In the genomic region with DNA sequence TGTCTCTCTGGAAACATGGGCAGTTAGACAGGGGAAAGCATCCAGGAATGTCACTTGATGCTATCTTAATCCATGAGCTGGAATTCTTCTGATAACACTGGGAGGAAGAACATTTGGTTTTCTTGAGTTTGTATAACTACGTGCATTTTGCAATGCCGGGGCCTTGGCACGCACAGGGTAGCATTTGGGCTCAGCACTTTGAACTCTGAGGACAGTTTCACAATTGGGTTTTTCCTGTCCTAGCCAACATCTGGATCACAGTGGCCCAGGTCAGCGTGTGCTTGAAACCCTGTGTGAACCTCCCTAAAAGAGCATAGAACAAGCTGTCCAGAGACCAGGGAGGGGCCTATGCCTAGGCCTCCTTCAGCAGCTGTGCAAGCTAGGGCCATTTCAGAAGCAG, we compare ENCODE assay signal across 9 mouse cellular contexts.
DNase-seq lines count a peak whose midpoint lies in the region; ATAC-seq lines count a peak whose summit lies in the region.
"Had no signal": no experiment of that assay in that cellular context is flagged by ENCODE, and none has a peak within 500 bp of the region (broad histone marks: within the 10 kb centered on the region; RNA-seq: fewer than 3 reads in every experiment).

No protein-coding gene starts in this region.

- no peaks in the 10 kb centered on the region for H3K27me3 ChIP-seq in midbrain, embryonic 11.5 days (ENCODE audit: control insufficient read depth, insufficient read depth, low read length)
- H3K27me3 ChIP-seq: stomach, embryonic 15.5 days had no signal

- no peaks in the 10 kb centered on the region for H3K4me1 ChIP-seq in midbrain, embryonic 11.5 days (ENCODE audit: control insufficient read depth, insufficient read depth, low read length)
- H3K4me1 ChIP-seq: stomach, embryonic 15.5 days had no signal

- no peak overlapping the region for H3K9ac ChIP-seq in midbrain, embryonic 11.5 days (ENCODE audit: low read length)
- H3K9ac ChIP-seq: stomach, embryonic 15.5 days had no signal

- H3K9me3 ChIP-seq in midbrain, embryonic 11.5 days (ENCODE audit: control insufficient read depth, low read length), result no peaks in the 10 kb centered on the region
- H3K9me3 ChIP-seq: stomach, embryonic 15.5 days had no signal

- no peak overlapping the region for H3K4me2 ChIP-seq in midbrain, embryonic 11.5 days
- H3K4me2 ChIP-seq: stomach, embryonic 15.5 days had no signal

- H3K36me3 ChIP-seq in midbrain, embryonic 11.5 days (ENCODE audit: control insufficient read depth, insufficient read depth, low read length), result no peaks in the 10 kb centered on the region
- H3K36me3 ChIP-seq: stomach, embryonic 15.5 days had no signal

- WGBS in midbrain, embryonic 11.5 days, result 95% methylated on average over 4 of the region's 4 CpGs

- intact Hi-C loops in gastrocnemius, postnatal 36 days (cut with DNase I), result no loop called here

- ATAC-seq in midbrain, embryonic 11.5 days (ENCODE audit: low FRiP score), result no peak
- ATAC-seq: activated CD4-positive, CD25-positive, alpha-beta regulatory T cell, adult 4 months had no signal

- no peak overlapping the region for H3K4me3 ChIP-seq in midbrain, embryonic 11.5 days (ENCODE audit: low read depth, low read length)
- H3K4me3 ChIP-seq: stomach, embryonic 15.5 days had no signal

- no peak overlapping the region for H3K27ac ChIP-seq in midbrain, embryonic 11.5 days (ENCODE audit: low read depth, low read length)
- H3K27ac ChIP-seq: stomach, embryonic 15.5 days had no signal

- DNase-seq in kidney, adult 8-10 months, result peak; percentile 6 to 17
- no peak for DNase-seq in kidney, postnatal 4 days
- peak; percentile 54 for DNase-seq in adrenal gland, postnatal 14 days
- DNase-seq in gastrocnemius, postnatal 36 days, result peak; percentile 19 to 34
- DNase-seq in lung, postnatal 14 days, result peak; percentile 57
- DNase-seq in left cerebral cortex, adult 18-20 months (ENCODE audit: low spot score in 2 of 2), result no peak
- no peak for DNase-seq in midbrain, embryonic 11.5 days (ENCODE audit: low spot score, missing footprints)

Comparison
In these comparisons a context has a peak if more than half of its experiments do, and no peak if none do; other contexts are left out.
1. DNase-seq: peak in kidney, adult 8-10 months (2 of 2), adrenal gland, postnatal 14 days (single experiment), gastrocnemius, postnatal 36 days (2 of 2) and lung, postnatal 14 days (single experiment); none in kidney, postnatal 4 days (0 of 2), left cerebral cortex, adult 18-20 months (0 of 2) and midbrain, embryonic 11.5 days (single experiment).